Mouse (Mus musculus): ENCODE results near the gene Stard3. TPM values are rescaled to one million over a fixed set of nuclear protein-coding genes. Genes with fewer than 3 reads are reported as not detected.
"Not testable (repeated sequence)": the region's sequence is repeated elsewhere in the genome, so short reads cannot be mapped to it uniquely, and the experiment has no call there.

Gene Stard3
- polyA plus RNA-seq, 1 experiment from 2014 or later, result 45.5 TPM

- peaks cover 17% of the 10 kb centered on the region for H3K36me3 ChIP-seq (ENCODE audit: poor library complexity, severe bottlenecking)
- H3K4me3 ChIP-seq, result no peak overlapping the region
- H3K4me2 ChIP-seq, result no peak overlapping the region
- no peak overlapping the region for H3K9ac ChIP-seq
- H3K27ac ChIP-seq, result no peak overlapping the region
- ATAC-seq, result no peak
- H3K27me3 ChIP-seq, result no peaks in the 10 kb centered on the region
- WGBS, result 95% methylated on average over 2 of the region's 2 CpGs
- no peaks in the 10 kb centered on the region for H3K9me3 ChIP-seq (replicated peaks)
- peaks cover 22% of the 10 kb centered on the region for H3K4me1 ChIP-seq
These were observed 12.4 kb downstream of the Stard3 start for GRCm38 (mm10) chr11:98370588-98370987.

- H3K36me3 ChIP-seq (ENCODE audit: poor library complexity, severe bottlenecking), result peaks cover 29% of the 10 kb centered on the region
- 23% methylated on average over 8 of the region's 10 CpGs for WGBS
These were observed 13.5 kb downstream of the Stard3 start for GRCm38 (mm10) chr11:98371556-98372240.

GRCm38 (mm10) chr11:98372406-98372805 is 14.2 kb downstream of the Stard3 start:
- Histone ChIP-seq H3K4me3 (0 out of 2 replicates have a peak overlapping the region, but pooled peaks have one; percentile 6), H3K9ac (0 out of 2 replicates have a peak overlapping the region, but pooled peaks have one; percentile 51)
- WGBS, result 9% methylated on average over 2 of the region's 2 CpGs

More at GRCm38 (mm10) chr11:98371556-98372240, 13.5 kb downstream of the Stard3 start:
- ATAC-seq, result peak; percentile 84
- Histone ChIP-seq H3K4me1 (peaks cover 22% of the 10 kb centered on the region), H3K27me3 (no peaks in the 10 kb centered on the region), H3K9ac (peak overlapping the region; percentile 51), H3K4me3 (peak overlapping the region; percentile 6; the same call in 1 of the 2 replicates), H3K9me3 (replicated peaks) (no peaks in the 10 kb centered on the region), H3K4me2 (peak overlapping the region; percentile 45), H3K27ac (peak overlapping the region; percentile 72)

GRCm38 (mm10) chr11:98373244-98373643 is 15.1 kb downstream of the Stard3 start:
- H3K4me2 ChIP-seq, result no peak overlapping the region

More at GRCm38 (mm10) chr11:98372406-98372805, 14.2 kb downstream of the Stard3 start:
- H3K27me3 ChIP-seq, result no peaks in the 10 kb centered on the region
- peak overlapping the region; percentile 72 for H3K27ac ChIP-seq
- H3K9me3 ChIP-seq (replicated peaks), result no peaks in the 10 kb centered on the region
- H3K36me3 ChIP-seq (ENCODE audit: poor library complexity, severe bottlenecking), result peaks cover 36% of the 10 kb centered on the region
- peak overlapping the region; percentile 45 for H3K4me2 ChIP-seq
- no peak for ATAC-seq
- H3K4me1 ChIP-seq, result peaks cover 22% of the 10 kb centered on the region

GRCm38 (mm10) chr11:98374266-98374665 is 16.1 kb downstream of the Stard3 start:
- Histone ChIP-seq H3K27ac (no peak overlapping the region), H3K9me3 (replicated peaks) (no peaks in the 10 kb centered on the region), H3K4me1 (peaks cover 22% of the 10 kb centered on the region), H3K4me2 (no peak overlapping the region), H3K27me3 (no peaks in the 10 kb centered on the region), H3K9ac (no peak overlapping the region), H3K36me3 (ENCODE audit: poor library complexity, severe bottlenecking) (peaks cover 51% of the 10 kb centered on the region), H3K4me3 (no peak overlapping the region)
- no peak for ATAC-seq
- 79% methylated on average over 8 of the region's 8 CpGs for WGBS

More at GRCm38 (mm10) chr11:98373244-98373643, 15.1 kb downstream of the Stard3 start:
- Histone ChIP-seq H3K36me3 (ENCODE audit: poor library complexity, severe bottlenecking) (peaks cover 41% of the 10 kb centered on the region), H3K4me1 (peaks cover 22% of the 10 kb centered on the region), H3K4me3 (no peak overlapping the region), H3K9me3 (replicated peaks) (no peaks in the 10 kb centered on the region), H3K27me3 (no peaks in the 10 kb centered on the region), H3K9ac (no peak overlapping the region; the same call in 1 of the 2 replicates), H3K27ac (no peak overlapping the region)
- 87% methylated on average over 6 of the region's 6 CpGs for WGBS
- ATAC-seq, result no peak

- Histone ChIP-seq H3K9me3 (replicated peaks) (no peaks in the 10 kb centered on the region), H3K4me3 (no peak overlapping the region), H3K27me3 (no peaks in the 10 kb centered on the region), H3K9ac (no peak overlapping the region), H3K4me2 (no peak overlapping the region), H3K27ac (no peak overlapping the region), H3K36me3 (ENCODE audit: poor library complexity, severe bottlenecking) (peaks cover 70% of the 10 kb centered on the region), H3K4me1 (peaks cover 10% of the 10 kb centered on the region)
- 67% methylated on average over 5 of the region's 5 CpGs for WGBS
- no peak for ATAC-seq
These were observed 18.6 kb downstream of the Stard3 start for GRCm38 (mm10) chr11:98376756-98377155.

- H3K9ac ChIP-seq, result no peak overlapping the region
- WGBS, result 84% methylated on average over 11 of the region's 11 CpGs
- H3K27ac ChIP-seq, result no peak overlapping the region
- ATAC-seq, result no peak
- H3K36me3 ChIP-seq (ENCODE audit: poor library complexity, severe bottlenecking), result peaks cover 70% of the 10 kb centered on the region
- H3K4me3 ChIP-seq, result no peak overlapping the region
- no peaks in the 10 kb centered on the region for H3K9me3 ChIP-seq (replicated peaks)
- no peak overlapping the region for H3K4me2 ChIP-seq
- 0 out of 2 replicates have a peak, but pooled peaks cover 3% of the 10 kb centered on the region for H3K4me1 ChIP-seq
- H3K27me3 ChIP-seq, result no peaks in the 10 kb centered on the region
These were observed 19.6 kb downstream of the Stard3 start for GRCm38 (mm10) chr11:98377787-98378186.

- H3K27me3 ChIP-seq, result 0 out of 2 replicates have a peak, but pooled peaks cover 5% of the 10 kb centered on the region
- H3K4me1 ChIP-seq, result 0 out of 2 replicates have a peak, but pooled peaks cover 2% of the 10 kb centered on the region
- WGBS, result 88% methylated on average over 7 of the region's 7 CpGs
- no peak for ATAC-seq
- no peak overlapping the region for H3K27ac ChIP-seq
- H3K9me3 ChIP-seq (replicated peaks), result no peaks in the 10 kb centered on the region
- H3K36me3 ChIP-seq (ENCODE audit: poor library complexity, severe bottlenecking), result peaks cover 66% of the 10 kb centered on the region
- no peak overlapping the region for H3K4me3 ChIP-seq
- no peak overlapping the region for H3K9ac ChIP-seq
- no peak overlapping the region for H3K4me2 ChIP-seq
These were observed 21.2 kb downstream of the Stard3 start for GRCm38 (mm10) chr11:98379379-98379778.

- H3K4me1 ChIP-seq, result 0 out of 2 replicates have a peak, but pooled peaks cover 2% of the 10 kb centered on the region
- H3K27ac ChIP-seq, result peak overlapping the region; percentile 7; the same call in 1 of the 2 replicates
- 85% methylated on average over 6 of the region's 6 CpGs for WGBS
- H3K9me3 ChIP-seq (replicated peaks), result no peaks in the 10 kb centered on the region
- H3K36me3 ChIP-seq (ENCODE audit: poor library complexity, severe bottlenecking), result peaks cover 61% of the 10 kb centered on the region
- ATAC-seq, result no peak
- no peak overlapping the region for H3K4me2 ChIP-seq
- peaks cover 11% of the 10 kb centered on the region for H3K27me3 ChIP-seq
- H3K4me3 ChIP-seq, result no peak overlapping the region
- no peak overlapping the region for H3K9ac ChIP-seq
These were observed 21.9 kb downstream of the Stard3 start for GRCm38 (mm10) chr11:98380106-98380505.

GRCm38 (mm10) chr11:98381651-98382050 is 23.5 kb downstream of the Stard3 start:
- Histone ChIP-seq H3K27me3 (peaks cover 27% of the 10 kb centered on the region), H3K27ac (no peak overlapping the region), H3K36me3 (ENCODE audit: poor library complexity, severe bottlenecking) (peaks cover 45% of the 10 kb centered on the region), H3K9ac (no peak overlapping the region), H3K4me3 (no peak overlapping the region), H3K9me3 (replicated peaks) (no peaks in the 10 kb centered on the region), H3K4me1 (0 out of 2 replicates have a peak, but pooled peaks cover 2% of the 10 kb centered on the region), H3K4me2 (no peak overlapping the region)
- no peak for ATAC-seq
- 96% methylated on average over 2 of the region's 2 CpGs for WGBS

- peaks cover 38% of the 10 kb centered on the region for H3K36me3 ChIP-seq (ENCODE audit: poor library complexity, severe bottlenecking)
- H3K9me3 ChIP-seq (replicated peaks); H3K4me2 ChIP-seq; H3K27ac ChIP-seq; H3K4me3 ChIP-seq; H3K9ac ChIP-seq; ATAC-seq; H3K4me1 ChIP-seq: not testable (repeated sequence)
- H3K27me3 ChIP-seq, result peaks cover 34% of the 10 kb centered on the region
- WGBS, result 33% methylated on average over 1 of the region's 2 CpGs
These were observed 24.2 kb downstream of the Stard3 start for GRCm38 (mm10) chr11:98382405-98382804.

- Histone ChIP-seq H3K36me3 (ENCODE audit: poor library complexity, severe bottlenecking) (peaks cover 27% of the 10 kb centered on the region), H3K27me3 (peaks cover 45% of the 10 kb centered on the region), H3K4me1 (0 out of 2 replicates have a peak, but pooled peaks cover 2% of the 10 kb centered on the region), H3K4me3 (no peak within 1 kb of the TSS), H3K4me2 (no peak within 1 kb of the TSS), H3K9ac (0 out of 2 replicates have a peak within 1 kb of the TSS, but pooled peaks have one; percentile 8), H3K27ac (no peak within 1 kb of the TSS), H3K9me3 (replicated peaks) (no peaks in the 10 kb centered on the region)
- ATAC-seq, result no peak
- WGBS, result 66% methylated on average over 14 of the region's 14 CpGs
These were observed 25.3 kb downstream of the Stard3 start, which contains the start of gene Tcap for GRCm38 (mm10) chr11:98383261-98384030. Gene Tcap, plus strand, starts transcription at chr11:98383811.
